Mouse (Mus musculus) liver, embryonic 16.5 days (tissue): ENCODE measurements around the gene Efnb1. TPM values are rescaled to one million over a fixed set of nuclear protein-coding genes. Genes with fewer than 3 reads are reported as not detected.

Experiments used
- ATAC-seq: fragments of 200-750 bp; cut with Nextera tagmentation; 2 replicates; pipeline ENCODE4 v1.8.0; 2017; ENCODE audit warnings: low read depth, mild to moderate bottlenecking, moderate number of reproducible peaks, moderate library complexity
- H3K27ac ChIP-seq: fragments of 300-500 bp; sonication (generic); 2 replicates; pipeline ENCODE4 v1.5.1; 2014; ENCODE audit warnings: mild to moderate bottlenecking, low read length
- H3K27me3 ChIP-seq: fragments of 300-500 bp; sonication (generic); 2 replicates; pipeline ENCODE4 v1.6.1; 2014; ENCODE audit warnings: low read depth, low read length, mixed read lengths; ENCODE audit not compliant: control insufficient read depth, insufficient read depth
- H3K36me3 ChIP-seq: fragments of 300-500 bp; sonication (generic); 2 replicates; pipeline ENCODE4 v1.6.1; 2014; ENCODE audit warnings: mild to moderate bottlenecking; ENCODE audit not compliant: control insufficient read depth, insufficient read depth
- H3K4me1 ChIP-seq: fragments of 300-500 bp; sonication (generic); 2 replicates; pipeline ENCODE4 v1.6.1; 2014; ENCODE audit warnings: low read depth, low read length, mixed read lengths; ENCODE audit not compliant: control insufficient read depth
- H3K4me2 ChIP-seq: fragments of 300-500 bp; sonication (generic); 2 replicates; pipeline ENCODE4 v1.6.1; 2014; ENCODE audit warnings: low read depth, low read length, mixed read lengths
- H3K4me3 ChIP-seq: fragments of 300-500 bp; sonication (generic); 2 replicates; pipeline ENCODE4 v1.5.1; 2014; ENCODE audit warnings: low read depth, mild to moderate bottlenecking, low read length
- H3K9ac ChIP-seq: fragments of 300-500 bp; sonication (generic); 2 replicates; pipeline ENCODE4 v1.6.1; 2014; ENCODE audit warnings: low read depth, low read length
- H3K9me3 ChIP-seq: fragments of 300-500 bp; sonication (generic); replicated peaks from 2 replicates; pipeline ENCODE4 v1.6.1; 2016; ENCODE audit warnings: low read length; ENCODE audit not compliant: control insufficient read depth
- WGBS: fragments of 180-500 bp; shearing (Covaris S2); extraction: QIAGEN DNeasy Blood & Tissue Kit; methylation state at CpG from one replicate; pipeline ENCODE4 v1.1.7; 2014; ENCODE audit not compliant: insufficient replicate concordance; 5-methylcytosine and 5-hydroxymethylcytosine counted together
- polyA plus RNA-seq: library from polyadenylated mRNA; unstranded; fragments of >200 nt; fragmentation: Nextera tagmentation; extraction: Ambion mirVana; gene quantifications from 2 replicates; pipeline ENCODE4 v1.2.1, GENCODE M21; 2015

Gene Efnb1
- polyA plus RNA-seq, 1 experiment from 2014 or later, result 4.2 TPM

- ATAC-seq, result no peak
- Histone ChIP-seq H3K9ac (no peak overlapping the region), H3K9me3 (no peaks in the 10 kb centered on the region), H3K4me3 (no peak overlapping the region), H3K36me3 (no peaks in the 10 kb centered on the region), H3K4me2 (no peak overlapping the region), H3K27ac (no peak overlapping the region), H3K4me1 (no peaks in the 10 kb centered on the region), H3K27me3 (peaks cover 2% of the 10 kb centered on the region)
- 72% methylated on average over 1 of the region's 1 CpGs for WGBS
Observed at GRCm38 (mm10) chrX:99167014-99167413, 31.1 kb downstream of the Efnb1 start.

DNA sequence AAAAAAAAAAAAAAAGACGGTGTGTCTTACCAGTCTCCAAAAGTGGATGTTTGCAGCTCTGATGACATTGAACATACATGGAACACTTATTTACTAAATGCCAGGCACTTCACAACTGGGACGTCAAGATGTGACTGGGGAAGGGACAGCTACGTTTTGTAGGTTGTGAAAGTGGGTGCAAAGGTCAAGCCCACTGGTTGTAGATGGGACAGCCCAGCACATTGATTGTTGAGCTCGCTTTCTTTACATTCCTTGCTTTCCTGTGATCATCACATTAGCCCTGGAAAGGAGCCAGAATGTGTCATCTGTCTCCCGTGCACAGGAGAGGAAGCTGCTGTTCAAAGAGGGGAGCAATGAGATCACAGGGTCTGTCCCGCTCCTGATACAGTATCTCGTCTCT is 31.6 kb downstream of the Efnb1 start:
- no peaks in the 10 kb centered on the region for H3K36me3 ChIP-seq
- no peak overlapping the region for H3K4me3 ChIP-seq
- H3K4me1 ChIP-seq, result no peaks in the 10 kb centered on the region
- no peak overlapping the region for H3K27ac ChIP-seq
- no peaks in the 10 kb centered on the region for H3K9me3 ChIP-seq
- H3K27me3 ChIP-seq, result peaks cover 2% of the 10 kb centered on the region
- H3K4me2 ChIP-seq, result no peak overlapping the region
- no peak overlapping the region for H3K9ac ChIP-seq
- peak; percentile 64; the same call in 1 of the 2 replicates for ATAC-seq
- WGBS, result 56% methylated on average over 7 of the region's 7 CpGs

GRCm38 (mm10) chrX:99172301-99172700 is 36.4 kb downstream of the Efnb1 start:
- no peak overlapping the region for H3K9ac ChIP-seq
- no peaks in the 10 kb centered on the region for H3K4me1 ChIP-seq
- H3K27ac ChIP-seq, result no peak overlapping the region
- H3K36me3 ChIP-seq, result no peaks in the 10 kb centered on the region
- no peak for ATAC-seq
- H3K4me2 ChIP-seq, result no peak overlapping the region
- no peaks in the 10 kb centered on the region for H3K9me3 ChIP-seq
- peaks cover 2% of the 10 kb centered on the region for H3K27me3 ChIP-seq
- no peak overlapping the region for H3K4me3 ChIP-seq
- WGBS, result 55% methylated on average over 5 of the region's 5 CpGs

DNA sequence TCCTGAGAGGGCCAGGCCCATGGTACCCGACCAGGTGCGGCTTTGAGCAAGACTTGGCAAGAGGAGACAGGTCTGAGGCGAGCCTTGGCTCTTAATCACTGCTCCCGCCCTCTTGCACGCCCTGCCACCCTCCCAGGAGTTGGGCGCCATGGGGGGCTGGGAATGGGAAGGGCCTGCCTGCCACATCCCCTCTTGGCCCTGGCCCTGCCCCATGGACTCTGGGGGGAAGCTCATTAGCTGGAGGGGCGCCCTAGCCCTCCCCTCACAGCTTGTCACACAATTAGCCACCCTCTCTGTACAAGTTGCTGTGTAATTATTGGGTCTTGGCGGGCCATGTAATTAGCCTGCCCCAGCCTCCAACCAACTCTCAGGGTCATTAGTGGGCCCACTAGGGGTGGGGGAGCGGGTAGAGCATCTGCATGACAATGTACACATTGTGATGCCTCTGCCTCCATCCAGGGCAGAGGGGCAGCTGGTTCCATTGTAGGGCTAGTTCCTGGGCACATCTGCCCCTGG is 49.2 kb downstream of the Efnb1 start:
- Histone ChIP-seq H3K27me3 (no peaks in the 10 kb centered on the region; the same call in 1 of the 2 replicates), H3K36me3 (no peaks in the 10 kb centered on the region), H3K4me3 (no peak overlapping the region), H3K27ac (no peak overlapping the region), H3K4me1 (no peaks in the 10 kb centered on the region), H3K9ac (no peak overlapping the region), H3K9me3 (no peaks in the 10 kb centered on the region), H3K4me2 (no peak overlapping the region)
- no peak for ATAC-seq
- 57% methylated on average over 9 of the region's 9 CpGs for WGBS

GRCm38 (mm10) chrX:99186497-99187435 is 50.8 kb downstream of the Efnb1 start:
- peaks cover 4% of the 10 kb centered on the region; the same call in 1 of the 2 replicates for H3K27me3 ChIP-seq
- H3K4me1 ChIP-seq, result no peaks in the 10 kb centered on the region
- no peaks in the 10 kb centered on the region for H3K36me3 ChIP-seq
- no peak overlapping the region for H3K27ac ChIP-seq
- no peaks in the 10 kb centered on the region for H3K9me3 ChIP-seq
- H3K9ac ChIP-seq, result no peak overlapping the region
- no peak overlapping the region for H3K4me3 ChIP-seq
- 46% methylated on average over 10 of the region's 10 CpGs for WGBS
- ATAC-seq, result no peak
- no peak overlapping the region for H3K4me2 ChIP-seq

DNA sequence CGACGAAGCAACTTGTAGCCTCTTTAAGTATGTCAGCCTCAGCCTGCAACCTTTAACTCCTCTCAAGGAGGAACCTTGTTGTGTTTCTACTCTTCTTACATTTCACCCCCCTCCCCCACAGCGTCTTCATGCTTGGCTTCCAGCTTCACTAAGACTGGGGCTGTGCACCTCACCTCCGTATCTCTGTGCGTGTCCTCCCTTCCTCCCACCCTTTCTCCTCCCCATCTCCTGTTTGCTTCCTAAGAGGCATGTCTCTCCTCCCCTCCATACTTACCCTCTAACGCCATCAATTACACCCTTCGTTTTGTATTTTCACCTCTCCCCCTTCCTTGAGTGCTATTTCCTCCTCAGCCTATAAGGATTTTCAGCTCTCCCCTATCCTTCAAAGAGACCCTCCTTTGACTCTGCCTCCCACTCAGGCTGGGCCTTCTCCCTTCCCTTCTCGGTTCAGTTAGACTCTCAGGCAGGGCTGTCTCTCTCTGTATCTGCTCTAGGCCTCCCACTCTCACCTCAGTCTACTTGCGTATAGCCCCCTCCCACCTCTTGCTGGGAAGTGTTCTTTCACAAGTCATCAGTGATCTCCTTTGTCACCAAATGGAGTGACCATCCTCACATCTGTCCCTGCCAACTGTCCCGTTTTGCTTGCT is 55.6 kb downstream of the Efnb1 start:
- H3K4me3 ChIP-seq, result no peak overlapping the region
- H3K9ac ChIP-seq, result no peak overlapping the region
- no peak overlapping the region for H3K27ac ChIP-seq
- H3K4me1 ChIP-seq, result no peaks in the 10 kb centered on the region
- H3K4me2 ChIP-seq, result no peak overlapping the region
- WGBS, result 61% methylated on average over 10 of the region's 10 CpGs
- H3K36me3 ChIP-seq, result no peaks in the 10 kb centered on the region
- peaks cover 12% of the 10 kb centered on the region; the same call in 1 of the 2 replicates for H3K27me3 ChIP-seq
- H3K9me3 ChIP-seq, result no peaks in the 10 kb centered on the region
- no peak for ATAC-seq

DNA sequence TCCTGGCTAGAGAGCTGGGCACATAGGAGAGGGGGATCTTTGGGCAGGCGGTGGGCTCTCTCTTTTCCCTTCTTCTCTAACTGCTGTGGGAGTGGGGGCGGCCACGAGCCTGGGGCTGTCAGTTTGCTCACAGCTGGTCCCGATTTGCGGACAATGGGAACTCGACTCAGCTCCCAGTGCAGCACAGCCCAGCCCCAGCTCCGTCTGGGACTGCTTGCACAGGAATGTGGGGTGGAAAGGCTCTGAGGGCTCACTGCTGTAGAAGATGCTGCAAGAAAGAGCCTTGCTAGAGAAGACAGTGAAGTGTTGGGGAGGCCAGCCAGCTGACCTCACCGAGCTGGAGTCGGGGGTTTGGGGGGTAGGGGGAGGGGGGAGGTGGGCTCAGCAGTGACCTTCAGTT is 61.0 kb downstream of the Efnb1 start:
- no peak overlapping the region for H3K9ac ChIP-seq
- H3K36me3 ChIP-seq, result no peaks in the 10 kb centered on the region
- WGBS, result 56% methylated on average over 9 of the region's 9 CpGs
- H3K9me3 ChIP-seq, result no peaks in the 10 kb centered on the region
- no peaks in the 10 kb centered on the region for H3K4me1 ChIP-seq
- no peak overlapping the region for H3K4me3 ChIP-seq
- ATAC-seq, result no peak
- no peak overlapping the region for H3K27ac ChIP-seq
- no peak overlapping the region for H3K4me2 ChIP-seq
- H3K27me3 ChIP-seq, result peaks cover 12% of the 10 kb centered on the region; the same call in 1 of the 2 replicates

GRCm38 (mm10) chrX:99198532-99198931 is 62.6 kb downstream of the Efnb1 start:
- no peaks in the 10 kb centered on the region for H3K9me3 ChIP-seq
- peak overlapping the region; percentile 36 for H3K4me3 ChIP-seq
- no peak overlapping the region for H3K27ac ChIP-seq
- no peaks in the 10 kb centered on the region for H3K4me1 ChIP-seq
- no peaks in the 10 kb centered on the region for H3K36me3 ChIP-seq
- H3K9ac ChIP-seq, result no peak overlapping the region
- WGBS, result 33% methylated on average over 7 of the region's 9 CpGs
- no peak for ATAC-seq
- peak overlapping the region; percentile 47 for H3K4me2 ChIP-seq
- peaks cover 8% of the 10 kb centered on the region; the same call in 1 of the 2 replicates for H3K27me3 ChIP-seq
